Mouse (Mus musculus): ENCODE measurements around the gene Syt2.

Gene Syt2

GRCm38 (mm10) chr1:134700634-134701033 lies 54.2 kb downstream of the Syt2 start:
- ATAC-seq (ENCODE audit: insufficient number of reproducible peaks, low FRiP score, low TSS enrichment) = no peak

GRCm38 (mm10) chr1:134701191-134701590 lies 54.7 kb downstream of the Syt2 start:
- no peak for ATAC-seq (ENCODE audit: insufficient number of reproducible peaks, low FRiP score, low TSS enrichment)

GRCm38 (mm10) chr1:134703232-134703631 lies 56.8 kb downstream of the Syt2 start:
- ATAC-seq (ENCODE audit: insufficient number of reproducible peaks, low FRiP score, low TSS enrichment) = no peak

- ATAC-seq (ENCODE audit: insufficient number of reproducible peaks, low FRiP score, low TSS enrichment) = no peak
Observed at GRCm38 (mm10) chr1:134704396-134705306, 58.2 kb downstream of the Syt2 start.

- ATAC-seq (ENCODE audit: insufficient number of reproducible peaks, low FRiP score, low TSS enrichment) = no peak
Observed at GRCm38 (mm10) chr1:134706549-134706948, 60.1 kb downstream of the Syt2 start.

GRCm38 (mm10) chr1:134707516-134707915 lies 61.0 kb downstream of the Syt2 start:
- ATAC-seq (ENCODE audit: insufficient number of reproducible peaks, low FRiP score, low TSS enrichment) = no peak

GRCm38 (mm10) chr1:134708274-134708673 lies 61.8 kb downstream of the Syt2 start:
- no peak for ATAC-seq (ENCODE audit: insufficient number of reproducible peaks, low FRiP score, low TSS enrichment)

GRCm38 (mm10) chr1:134708801-134709385 lies 62.4 kb downstream of the Syt2 start:
- peak; percentile 27; the same call in 1 of the 2 replicates for ATAC-seq (ENCODE audit: insufficient number of reproducible peaks, low FRiP score, low TSS enrichment)

GRCm38 (mm10) chr1:134709411-134710306 lies 63.2 kb downstream of the Syt2 start:
- ATAC-seq (ENCODE audit: insufficient number of reproducible peaks, low FRiP score, low TSS enrichment) = no peak

GRCm38 (mm10) chr1:134711061-134711460 lies 64.6 kb downstream of the Syt2 start:
- no peak for ATAC-seq (ENCODE audit: insufficient number of reproducible peaks, low FRiP score, low TSS enrichment)

- ATAC-seq (ENCODE audit: insufficient number of reproducible peaks, low FRiP score, low TSS enrichment) = no peak
Observed at GRCm38 (mm10) chr1:134711653-134712052, 65.2 kb downstream of the Syt2 start.

GRCm38 (mm10) chr1:134712781-134713299 lies 66.4 kb downstream of the Syt2 start:
- ATAC-seq (ENCODE audit: insufficient number of reproducible peaks, low FRiP score, low TSS enrichment) = no peak

- no peak for ATAC-seq (ENCODE audit: insufficient number of reproducible peaks, low FRiP score, low TSS enrichment)
Observed at GRCm38 (mm10) chr1:134713421-134713969, 67.0 kb downstream of the Syt2 start.

GRCm38 (mm10) chr1:134714166-134714565 lies 67.7 kb downstream of the Syt2 start:
- ATAC-seq (ENCODE audit: insufficient number of reproducible peaks, low FRiP score, low TSS enrichment) = 0 out of 2 replicates have a peak, but pooled peaks have one; percentile 4

- ATAC-seq (ENCODE audit: insufficient number of reproducible peaks, low FRiP score, low TSS enrichment) = no peak
Observed at GRCm38 (mm10) chr1:134715092-134715491, 68.6 kb downstream of the Syt2 start.

GRCm38 (mm10) chr1:134719718-134720304 lies 73.3 kb downstream of the Syt2 start:
- ATAC-seq (ENCODE audit: insufficient number of reproducible peaks, low FRiP score, low TSS enrichment) = no peak

- ATAC-seq (ENCODE audit: insufficient number of reproducible peaks, low FRiP score, low TSS enrichment) = no peak
Observed at GRCm38 (mm10) chr1:134721486-134721885, 75.0 kb downstream of the Syt2 start.

- 0 out of 2 replicates have a peak, but pooled peaks have one; percentile 13 for ATAC-seq (ENCODE audit: insufficient number of reproducible peaks, low FRiP score, low TSS enrichment)
Observed at GRCm38 (mm10) chr1:134722891-134723290, 76.4 kb downstream of the Syt2 start.

GRCm38 (mm10) chr1:134725276-134725675 lies 78.8 kb downstream of the Syt2 start:
- peak; percentile 56 for ATAC-seq (ENCODE audit: insufficient number of reproducible peaks, low FRiP score, low TSS enrichment)

GRCm38 (mm10) chr1:134726480-134726879 lies 80.0 kb downstream of the Syt2 start:
- no peak for ATAC-seq (ENCODE audit: insufficient number of reproducible peaks, low FRiP score, low TSS enrichment)
